Mouse (Mus musculus): ENCODE measurements around the gene Phyhd1. TPM values are rescaled to one million over a fixed set of nuclear protein-coding genes. Genes with fewer than 3 reads are reported as not detected.

The Phyhd1 gene
- total RNA-seq (2021) = 10 to 100 TPM; 15.4 to 16.6 TPM
- long read RNA-seq, experiment 1, partial matches to known transcripts = 3 of 8 reads
- long read RNA-seq, experiment 1, other reads (novel, unspliced or antisense) = 4 of 8 reads
- long read RNA-seq, experiment 2, partial matches to known transcripts = 8 of 15 reads
- long read RNA-seq, experiment 2, other reads (novel, unspliced or antisense) = 5 of 15 reads

- DNase-seq (ENCODE audit: low spot score in 2 of 2) = no peak
Observed at GRCm38 (mm10) chr2:30265767-30266253, at the start of gene Phyhd1. Gene Phyhd1, plus strand, starts transcription at chr2:30266203.

- DNase-seq (ENCODE audit: low spot score in 2 of 2) = no peak
Observed at GRCm38 (mm10) chr2:30216293-30216692, 49.7 kb upstream of the Phyhd1 start.

GRCm38 (mm10) chr2:30235593-30235992 lies 30.4 kb upstream of the Phyhd1 start:
- no peak for DNase-seq (ENCODE audit: low spot score in 2 of 2)

GRCm38 (mm10) chr2:30236426-30237198 lies 29.4 kb upstream of the Phyhd1 start:
- DNase-seq (ENCODE audit: low spot score in 2 of 2) = no peak

GRCm38 (mm10) chr2:30237199-30237880 lies 28.7 kb upstream of the Phyhd1 start, which contains the start of gene Lrrc8a:
Gene Lrrc8a, plus strand, starts transcription at chr2:30237715.
- peak; percentile 100 for DNase-seq (ENCODE audit: low spot score in 2 of 2)

- DNase-seq (ENCODE audit: low spot score in 2 of 2) = peak; percentile 54 to 59
Observed at GRCm38 (mm10) chr2:30237881-30238280, 28.1 kb upstream of the Phyhd1 start.

- no peak for DNase-seq (ENCODE audit: low spot score in 2 of 2)
Observed at GRCm38 (mm10) chr2:30238906-30239465, 27.0 kb upstream of the Phyhd1 start.

- DNase-seq (ENCODE audit: low spot score in 2 of 2) = no peak
Observed at GRCm38 (mm10) chr2:30239777-30240176, 26.2 kb upstream of the Phyhd1 start.

- DNase-seq (ENCODE audit: low spot score in 2 of 2) = no peak
Observed at GRCm38 (mm10) chr2:30240267-30240666, 25.7 kb upstream of the Phyhd1 start, which contains the start of gene Gm28035. Gene Gm28035, plus strand, starts transcription at chr2:30240567.

- no peak for DNase-seq (ENCODE audit: low spot score in 2 of 2)
Observed at GRCm38 (mm10) chr2:30242509-30242908, 23.5 kb upstream of the Phyhd1 start.

GRCm38 (mm10) chr2:30243391-30243790 lies 22.6 kb upstream of the Phyhd1 start:
- DNase-seq (ENCODE audit: low spot score in 2 of 2) = no peak

- no peak for DNase-seq (ENCODE audit: low spot score in 2 of 2)
Observed at GRCm38 (mm10) chr2:30244595-30245178, 21.3 kb upstream of the Phyhd1 start.

- DNase-seq (ENCODE audit: low spot score in 2 of 2) = no peak
Observed at GRCm38 (mm10) chr2:30247036-30247435, 19.0 kb upstream of the Phyhd1 start.

- DNase-seq (ENCODE audit: low spot score in 2 of 2) = no peak
Observed at GRCm38 (mm10) chr2:30247681-30248080, 18.3 kb upstream of the Phyhd1 start.

- no peak for DNase-seq (ENCODE audit: low spot score in 2 of 2)
Observed at GRCm38 (mm10) chr2:30249182-30249581, 16.8 kb upstream of the Phyhd1 start.

- DNase-seq (ENCODE audit: low spot score in 2 of 2) = no peak
Observed at GRCm38 (mm10) chr2:30250166-30251128, 15.6 kb upstream of the Phyhd1 start.

GRCm38 (mm10) chr2:30251417-30252104 lies 14.4 kb upstream of the Phyhd1 start:
- DNase-seq (ENCODE audit: low spot score in 2 of 2) = no peak

- no peak for DNase-seq (ENCODE audit: low spot score in 2 of 2)
Observed at GRCm38 (mm10) chr2:30252521-30252920, 13.5 kb upstream of the Phyhd1 start.

GRCm38 (mm10) chr2:30253809-30254208 lies 12.2 kb upstream of the Phyhd1 start:
- no peak for DNase-seq (ENCODE audit: low spot score in 2 of 2)

Measured in adrenal gland, postnatal 4 days (tissue).